20 mouse cellular contexts compared by ENCODE assay signal in genomic region chr4:148094161-148094560, GRCm38 (mm10). TPM values are rescaled to one million over a fixed set of nuclear protein-coding genes. Genes with fewer than 3 reads are reported as not detected.
A peak's percentile ranks its signal among the peaks of the same experiment; 100 is the strongest.
DNase-seq lines count a peak whose midpoint lies in the region; ATAC-seq and TF ChIP-seq lines count a peak whose summit lies in the region.
"Had no signal": no experiment of that assay in that cellular context is flagged by ENCODE, and none has a peak within 500 bp of the region (broad histone marks: within the 10 kb centered on the region; RNA-seq: fewer than 3 reads in every experiment).

No protein-coding gene starts in this region.

- H3K4me2 ChIP-seq in intestine, postnatal 0 days (replicated peaks; ENCODE audit: low read depth): no peak overlapping the region
- H3K4me2 ChIP-seq in intestine, embryonic 16.5 days (ENCODE audit: low read depth, low read length): no peak overlapping the region
- H3K4me2 ChIP-seq in lung, postnatal 0 days (replicated peaks; ENCODE audit: low read depth, low read length): no peak overlapping the region
- H3K4me2 ChIP-seq: midbrain, embryonic 12.5 days; neural tube, embryonic 12.5 days had no signal

- H3K9me3 ChIP-seq in intestine, postnatal 0 days (ENCODE audit: control insufficient read depth): no peaks in the 10 kb centered on the region
- no peaks in the 10 kb centered on the region for H3K9me3 ChIP-seq in intestine, embryonic 16.5 days (ENCODE audit: control insufficient read depth, low read length)
- H3K9me3 ChIP-seq in lung, postnatal 0 days (ENCODE audit: low read length): no peaks in the 10 kb centered on the region
- no peaks in the 10 kb centered on the region for H3K9me3 ChIP-seq in ES-E14 (ENCODE audit: control insufficient read depth, insufficient read depth, low read depth, low read length)
- H3K9me3 ChIP-seq: embryonic facial prominence, embryonic 10.5 days; G1E; midbrain, embryonic 12.5 days; neural tube, embryonic 12.5 days had no signal

- H3K9ac ChIP-seq in intestine, postnatal 0 days (ENCODE audit: low read depth, low read length): no peak overlapping the region
- H3K9ac ChIP-seq in intestine, embryonic 16.5 days (ENCODE audit: low read depth, low read length): no peak overlapping the region
- no peak overlapping the region for H3K9ac ChIP-seq in lung, postnatal 0 days (replicated peaks; ENCODE audit: low read depth)
- no peak overlapping the region for H3K9ac ChIP-seq in ES-E14 (ENCODE audit: insufficient read depth, low read depth, low read length, poor library complexity, severe bottlenecking)
- H3K9ac ChIP-seq: midbrain, embryonic 12.5 days; neural tube, embryonic 12.5 days had no signal

- TF ChIP-seq CTCF in intestine, postnatal 0 days (IDR thresholded peaks at IDR 0.05; ENCODE audit: low read depth): peak; percentile 32
- peak; percentile 33 for TF ChIP-seq CTCF in lung, postnatal 0 days (IDR thresholded peaks at IDR 0.05)

- 89% methylated on average over 5 of the region's 5 CpGs for WGBS in intestine, postnatal 0 days
- 92% methylated on average over 5 of the region's 5 CpGs for WGBS in intestine, embryonic 16.5 days
- WGBS in lung, postnatal 0 days: 85% methylated on average over 5 of the region's 5 CpGs

- in situ Hi-C loops in ES-E14 (cut with MboI; ENCODE audit: low sequenced_read_pairs in 2 of 2, unreplicated experiment in 2 of 2): no loop called here

- ATAC-seq in intestine, postnatal 0 days: no peak
- no peak for ATAC-seq in intestine, embryonic 16.5 days
- no peak for ATAC-seq in lung, postnatal 0 days

- no peak for DNase-seq in lung, postnatal 0 days (ENCODE audit: low spot score)
- DNase-seq in lung, postnatal 10 days: no peak
- DNase-seq in ES-E14 (ENCODE audit: low read depth, low spot score): no peak
- DNase-seq in MN1 (ENCODE audit: low spot score): no peak
- no peak for DNase-seq in spleen, postnatal 36 days (ENCODE audit: low spot score in 2 of 2)
- DNase-seq: cerebellum, adult 9-10 months; gastrocnemius, postnatal 10 days; kidney, adult 2 months; lung, adult 18-20 months; lung, postnatal 36 days; right cerebral cortex, postnatal 4 days; thymus, postnatal 36 days had no signal

- no peaks in the 10 kb centered on the region for H3K4me1 ChIP-seq in intestine, postnatal 0 days (replicated peaks; ENCODE audit: control insufficient read depth, insufficient read depth, low read length)
- no peaks in the 10 kb centered on the region for H3K4me1 ChIP-seq in intestine, embryonic 16.5 days (ENCODE audit: control insufficient read depth, insufficient read depth, low read length)
- H3K4me1 ChIP-seq in lung, postnatal 0 days (ENCODE audit: insufficient read depth, low read depth, low read length): no peaks in the 10 kb centered on the region
- H3K4me1 ChIP-seq in ES-E14 (ENCODE audit: control insufficient read depth in 2 of 2, insufficient read depth in 2 of 2, low read length in 2 of 2, poor library complexity in 1 of 2): peaks cover 6 to 17% of the 10 kb centered on the region in 2 experiments; a peak in 2 of 4 replicates
- H3K4me1 ChIP-seq: neural tube, embryonic 12.5 days had no signal

- no peak overlapping the region for H3K4me3 ChIP-seq in intestine, postnatal 0 days (ENCODE audit: low read depth, low read length)
- H3K4me3 ChIP-seq in intestine, embryonic 16.5 days (ENCODE audit: low read length): no peak overlapping the region
- no peak overlapping the region for H3K4me3 ChIP-seq in lung, postnatal 0 days (ENCODE audit: low read depth, low read length)
- H3K4me3 ChIP-seq in ES-E14 (ENCODE audit: insufficient read depth in 1 of 2, low read depth in 1 of 2, low read length in 2 of 2, poor library complexity in 1 of 2, severe bottlenecking in 1 of 2): no peak overlapping the region
- H3K4me3 ChIP-seq: embryonic facial prominence, embryonic 10.5 days; midbrain, embryonic 12.5 days; neural tube, embryonic 12.5 days had no signal

- no peak overlapping the region for H3K27ac ChIP-seq in intestine, postnatal 0 days (ENCODE audit: low read depth, low read length)
- H3K27ac ChIP-seq in intestine, embryonic 16.5 days (ENCODE audit: low read length): no peak overlapping the region
- H3K27ac ChIP-seq in lung, postnatal 0 days (ENCODE audit: low read length): no peak overlapping the region
- H3K27ac ChIP-seq in ES-E14 (ENCODE audit: insufficient read depth, low read depth, low read length, poor library complexity, severe bottlenecking): no peak overlapping the region
- H3K27ac ChIP-seq: embryonic facial prominence, embryonic 10.5 days; midbrain, embryonic 12.5 days; neural tube, embryonic 12.5 days had no signal

- TF ChIP-seq EP300 in lung, postnatal 0 days (IDR thresholded peaks at IDR 0.05): no peak

- H3K27me3 ChIP-seq in intestine, postnatal 0 days (replicated peaks; ENCODE audit: control insufficient read depth, insufficient read depth, low read length): no peaks in the 10 kb centered on the region
- H3K27me3 ChIP-seq in intestine, embryonic 16.5 days (replicated peaks; ENCODE audit: control insufficient read depth, insufficient read depth, low read length): no peaks in the 10 kb centered on the region
- no peaks in the 10 kb centered on the region for H3K27me3 ChIP-seq in lung, postnatal 0 days (replicated peaks; ENCODE audit: insufficient read depth, low read length)
- H3K27me3 ChIP-seq: midbrain, embryonic 12.5 days; neural tube, embryonic 12.5 days had no signal

- H3K36me3 ChIP-seq in intestine, postnatal 0 days (ENCODE audit: control insufficient read depth, insufficient read depth): no peaks in the 10 kb centered on the region
- H3K36me3 ChIP-seq in intestine, embryonic 16.5 days (ENCODE audit: control insufficient read depth, insufficient read depth, low read length): no peaks in the 10 kb centered on the region
- no peaks in the 10 kb centered on the region for H3K36me3 ChIP-seq in lung, postnatal 0 days (ENCODE audit: insufficient read depth, low read length)
- H3K36me3 ChIP-seq in ES-E14 (ENCODE audit: control insufficient read depth, insufficient read depth, low read length, poor library complexity, severe bottlenecking): no peaks in the 10 kb centered on the region
- H3K36me3 ChIP-seq: embryonic facial prominence, embryonic 10.5 days; G1E; midbrain, embryonic 12.5 days; neural tube, embryonic 12.5 days had no signal

TF ChIP-seq in ES-E14, 5 proteins besides CTCF, POLR2A, EP300 and RAD21:
- TF ChIP-seq MAFK (IDR thresholded peaks at IDR 0.05; ENCODE audit: insufficient read depth, low read depth, low read length) (no peak), HCFC1 (IDR thresholded peaks at IDR 0.05; ENCODE audit: borderline replicate concordance, insufficient read depth, low read length) (no peak), CHD2 (IDR thresholded peaks at IDR 0.05; ENCODE audit: low read depth, low read length) (no peak), ZNF384 (IDR thresholded peaks at IDR 0.05; ENCODE audit: low read depth, low read length) (peak; percentile 94)

RNA-seq across cellular contexts. Expression of gene Agtrap, which starts 6.3 kb away (rescaled TPM):
- polyA plus RNA-seq in intestine, postnatal 0 days (2015; fragmentation: Nextera tagmentation; extraction: Ambion mirVana): 27.7 and 31.3 TPM in 2 replicates
- polyA plus RNA-seq in intestine, embryonic 16.5 days (2015; fragmentation: Nextera tagmentation; extraction: Ambion mirVana): 19.6 and 22.2 TPM in 2 replicates
- 20.7 and 22.0 TPM in 2 replicates for polyA plus RNA-seq in lung, postnatal 0 days (2015; fragmentation: Nextera tagmentation; extraction: Ambion mirVana)
- total RNA-seq in ES-E14 (2012; rRNA removed): 122 and 158 TPM in 2 replicates

RNA-seq across cellular contexts. Expression of gene Mad2l2, which starts 36.0 kb away (rescaled TPM):
- polyA plus RNA-seq in intestine, postnatal 0 days (2015; fragmentation: Nextera tagmentation; extraction: Ambion mirVana): 22.6 and 24.9 TPM in 2 replicates
- 29.3 and 30.1 TPM in 2 replicates for polyA plus RNA-seq in intestine, embryonic 16.5 days (2015; fragmentation: Nextera tagmentation; extraction: Ambion mirVana)
- 35.2 and 35.7 TPM in 2 replicates for polyA plus RNA-seq in lung, postnatal 0 days (2015; fragmentation: Nextera tagmentation; extraction: Ambion mirVana)
- 34.0 and 54.5 TPM in 2 replicates for total RNA-seq in ES-E14 (2012; rRNA removed)

RNA-seq across cellular contexts. Expression of gene Draxin, which starts 36.3 kb away (rescaled TPM):
- polyA plus RNA-seq in intestine, postnatal 0 days (2015; fragmentation: Nextera tagmentation; extraction: Ambion mirVana): 0.03 and 0.05 TPM in 2 replicates
- polyA plus RNA-seq in intestine, embryonic 16.5 days (2015; fragmentation: Nextera tagmentation; extraction: Ambion mirVana): 0.06 and 0.07 TPM in 2 replicates
- 0.06 TPM in 2 replicates for polyA plus RNA-seq in lung, postnatal 0 days (2015; fragmentation: Nextera tagmentation; extraction: Ambion mirVana)
- 0.76 and 1.3 TPM in 2 replicates for total RNA-seq in ES-E14 (2012; rRNA removed)
- total RNA-seq: hematopoietic stem cell, adult 5-6 weeks had no signal
- polyA plus RNA-seq: G1E; heart, embryonic 16.5 days had no signal

RNA-seq across cellular contexts. Expression of gene Mthfr, which starts 55.3 kb away (rescaled TPM):
- polyA plus RNA-seq in intestine, postnatal 0 days (2015; fragmentation: Nextera tagmentation; extraction: Ambion mirVana): 11.7 and 12.6 TPM in 2 replicates
- 14.3 and 19.4 TPM in 2 replicates for polyA plus RNA-seq in intestine, embryonic 16.5 days (2015; fragmentation: Nextera tagmentation; extraction: Ambion mirVana)
- 14.0 and 14.2 TPM in 2 replicates for polyA plus RNA-seq in lung, postnatal 0 days (2015; fragmentation: Nextera tagmentation; extraction: Ambion mirVana)
- 34.0 and 51.7 TPM in 2 replicates for total RNA-seq in ES-E14 (2012; rRNA removed)

RNA-seq across cellular contexts. Expression of gene Clcn6, which starts 55.5 kb away (rescaled TPM):
- polyA plus RNA-seq in intestine, postnatal 0 days (2015; fragmentation: Nextera tagmentation; extraction: Ambion mirVana): 2.5 and 3.1 TPM in 2 replicates
- polyA plus RNA-seq in intestine, embryonic 16.5 days (2015; fragmentation: Nextera tagmentation; extraction: Ambion mirVana): 4.5 TPM in 2 replicates
- polyA plus RNA-seq in lung, postnatal 0 days (2015; fragmentation: Nextera tagmentation; extraction: Ambion mirVana): 3.5 and 4.1 TPM in 2 replicates
- 32.5 and 49.1 TPM in 2 replicates for total RNA-seq in ES-E14 (2012; rRNA removed)
